Mouse (Mus musculus) cerebellum, adult 8-10 months (tissue): ENCODE results near the gene 5730596B20Rik.

Experiments
- DNase-seq: peaks from one replicate; pipeline ENCODE4 v3.0.0; 2022

Gene 5730596B20Rik

GRCm38 (mm10) chr6:52215070-52215469 is 37.8 kb downstream of the 5730596B20Rik start:
- no peak for DNase-seq

GRCm38 (mm10) chr6:52215771-52216535 is 38.7 kb downstream of the 5730596B20Rik start:
- no peak for DNase-seq

- no peak for DNase-seq
Observed at GRCm38 (mm10) chr6:52216691-52217458, 39.6 kb downstream of the 5730596B20Rik start.

- DNase-seq: no peak
Observed at GRCm38 (mm10) chr6:52217459-52217768, 40.1 kb downstream of the 5730596B20Rik start.

GRCm38 (mm10) chr6:52217895-52218642 is 40.8 kb downstream of the 5730596B20Rik start:
- DNase-seq: no peak

- DNase-seq: no peak
Observed at GRCm38 (mm10) chr6:52218643-52219215, 41.4 kb downstream of the 5730596B20Rik start.

- no peak for DNase-seq
Observed at GRCm38 (mm10) chr6:52219234-52219942, 42.1 kb downstream of the 5730596B20Rik start.

GRCm38 (mm10) chr6:52220003-52220864 is 42.9 kb downstream of the 5730596B20Rik start:
- DNase-seq: no peak

- DNase-seq: no peak
Observed at GRCm38 (mm10) chr6:52220865-52221310, 43.6 kb downstream of the 5730596B20Rik start.

- DNase-seq: peak; percentile 80
Observed at GRCm38 (mm10) chr6:52221337-52221992, 44.2 kb downstream of the 5730596B20Rik start, which contains the start of gene Hoxa7. Gene Hoxa7 (minus strand): TSS chr6:52221854.

- no peak for DNase-seq
Observed at GRCm38 (mm10) chr6:52221993-52222685, 44.8 kb downstream of the 5730596B20Rik start.

GRCm38 (mm10) chr6:52222729-52223128 is 45.4 kb downstream of the 5730596B20Rik start:
- no peak for DNase-seq

- DNase-seq: no peak
Observed at GRCm38 (mm10) chr6:52223939-52224760, 46.9 kb downstream of the 5730596B20Rik start.

- DNase-seq: no peak
Observed at GRCm38 (mm10) chr6:52224895-52225611, 47.8 kb downstream of the 5730596B20Rik start.

GRCm38 (mm10) chr6:52225612-52226568 is 48.6 kb downstream of the 5730596B20Rik start:
- DNase-seq: no peak

GRCm38 (mm10) chr6:52226569-52227257 is 49.4 kb downstream of the 5730596B20Rik start:
- no peak for DNase-seq
